Comparison of ENCODE assay signal across 8 mouse cellular contexts in the genomic region with DNA sequence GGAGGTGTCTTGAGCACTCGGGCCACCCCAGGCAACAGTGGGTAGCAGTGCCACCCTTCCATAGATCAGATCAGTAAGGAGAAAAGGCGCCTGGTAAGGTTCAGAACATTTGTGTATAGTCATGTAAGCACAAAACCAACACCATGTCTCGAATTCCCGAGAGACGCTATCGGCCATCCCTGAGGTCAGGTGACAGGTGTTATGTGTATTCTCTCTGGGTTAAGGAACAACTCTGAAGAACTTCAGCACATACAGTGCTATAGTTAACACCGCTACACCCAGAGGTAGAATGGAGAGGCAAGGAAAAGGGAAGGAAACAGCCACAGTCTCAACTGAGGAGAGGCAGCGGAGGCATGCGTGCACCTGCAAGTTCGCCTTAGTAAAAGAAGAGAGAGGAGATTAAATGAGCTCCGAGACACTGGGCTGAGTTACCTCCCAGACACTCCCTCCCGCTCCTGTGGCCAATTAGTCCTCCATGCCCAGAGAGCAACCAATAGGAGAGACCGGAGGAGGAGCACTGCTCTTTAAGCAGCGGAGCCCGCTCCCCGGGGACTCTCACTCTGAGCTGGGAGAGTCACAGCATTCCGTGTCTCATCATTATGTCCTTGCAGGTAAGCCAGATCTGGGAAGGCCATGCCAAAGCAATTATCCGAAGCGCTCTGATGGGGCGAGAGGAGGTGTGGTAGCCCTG. TPM values are rescaled to one million over a fixed set of nuclear protein-coding genes. Genes with fewer than 3 reads are reported as not detected.
A peak's percentile ranks its signal among the peaks of the same experiment; 100 is the strongest.
DNase-seq lines count a peak whose midpoint lies in the region; ATAC-seq lines count a peak whose summit lies in the region.

TSS of gene Acbd7 (plus strand) at position 558 of the 691 bp plus-strand sequence.

- intact Hi-C loops in left cerebral cortex, postnatal 25 days (cut with DNase I) = no loop called here

- ATAC-seq in activated CD4-positive, CD25-positive, alpha-beta regulatory T cell, adult 4 months = peak; percentile 24
- ATAC-seq in megakaryocyte-erythroid progenitor cell, adult 5-6 weeks (replicated peaks; ENCODE audit: low FRiP score, low TSS enrichment, poor library complexity, severe bottlenecking) = peak; percentile 85
- no peak for ATAC-seq in monocyte, adult 5-6 weeks (replicated peaks; ENCODE audit: insufficient number of reproducible peaks, low FRiP score, low TSS enrichment, poor library complexity, severe bottlenecking)

- peak; percentile 66 to 71 for DNase-seq in cerebellum, postnatal 14 days
- peak; percentile 55 to 56 for DNase-seq in frontal cortex, postnatal 14 days (ENCODE audit: low spot score in 2 of 2)
- DNase-seq in induced T-regulatory cell, adult 2 months (ENCODE audit: low read depth) = peak; percentile 78
- peak; percentile 51 to 82 for DNase-seq in left cerebral cortex, postnatal 25 days (ENCODE audit: low spot score in 2 of 2)
- DNase-seq in right cerebral cortex, postnatal 36 days (ENCODE audit: low spot score in 2 of 2) = peak; percentile 66 to 69

RNA-seq across cellular contexts. Expression of gene Acbd7, which starts in this region (rescaled TPM):
- not detected for polyA plus RNA-seq in activated CD4-positive, CD25-positive, alpha-beta regulatory T cell, adult 4 months (2017; shearing (Covaris generic))
- total RNA-seq in left cerebral cortex, postnatal 25 days (2021) = under 1 TPM in 1 of 2 experiments, not detected in 1; 0.94 TPM
- total RNA-seq in megakaryocyte-erythroid progenitor cell, adult 5-6 weeks (2014; fragmentation: Nextera tagmentation) = not detected in 2 replicates
- not detected in 2 replicates for total RNA-seq in megakaryocyte-erythroid progenitor cell, adult 5-6 weeks (2017)
- total RNA-seq in monocyte, adult 5-6 weeks (2017) = 4.5 TPM in 1 of 3 replicates, not detected in the others

Comparison
In these comparisons a context has a peak if more than half of its experiments do, and no peak if none do; other contexts are left out.
1. Peak in ATAC-seq in activated CD4-positive, CD25-positive, alpha-beta regulatory T cell, adult 4 months; RNA of the gene not detected or under 1 TPM.
2. Peak in DNase-seq in left cerebral cortex, postnatal 25 days; RNA of the gene not detected or under 1 TPM.
3. Peak in ATAC-seq in megakaryocyte-erythroid progenitor cell, adult 5-6 weeks; RNA of the gene not detected or under 1 TPM.